Mouse (Mus musculus) C2C12 (cell line): ENCODE data around the gene Gm11037.

ENCODE experiments used
- CTCF ChIP-seq: IDR thresholded peaks from one replicate; pipeline ENCODE4 v1.5.1; 2011; ENCODE audit not compliant: control insufficient read depth, insufficient read depth, insufficient read length
- MAX ChIP-seq: IDR thresholded peaks from one replicate; pipeline ENCODE4 v1.6.1; 2011; ENCODE audit warnings: mild to moderate bottlenecking, control low read depth

GRCm38 (mm10) chr2:131088581-131088980, 44.7 kb upstream of the Gm11037 start:
- TF ChIP-seq MAX: no peak
- no peak for TF ChIP-seq CTCF
